Mouse (Mus musculus): ENCODE measurements at regions not wholly inside any gene's neighbourhood (a gene's known extent, or its start where the extent isn't known, plus 50 kb on each side); places are given as distances from the start of the nearest gene placed in this dataset.

DNA sequence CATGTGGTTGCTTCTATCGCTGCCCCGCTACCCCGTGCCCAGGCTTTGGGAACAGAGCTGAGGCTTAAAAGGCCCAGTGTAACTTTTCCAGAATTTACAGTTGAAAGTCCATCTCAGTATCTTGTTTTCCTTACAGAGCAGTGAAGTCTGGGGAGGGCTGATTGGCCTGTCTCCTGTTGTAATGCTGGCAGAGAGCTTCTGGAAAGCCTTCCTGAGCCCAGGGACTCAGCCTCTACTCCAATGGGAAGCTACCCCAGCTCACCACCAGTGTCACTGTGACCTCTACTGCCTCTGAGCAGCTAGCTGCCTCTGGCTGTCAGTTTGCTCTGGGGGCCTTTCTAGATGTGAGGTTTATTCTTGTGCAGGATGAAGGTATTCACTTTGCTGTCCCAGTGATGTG lies 87.5 kb downstream of the Kcnrg start:
- no peak for DNase-seq (ENCODE audit: extremely low spot score, low read depth, low spot score)

DNA sequence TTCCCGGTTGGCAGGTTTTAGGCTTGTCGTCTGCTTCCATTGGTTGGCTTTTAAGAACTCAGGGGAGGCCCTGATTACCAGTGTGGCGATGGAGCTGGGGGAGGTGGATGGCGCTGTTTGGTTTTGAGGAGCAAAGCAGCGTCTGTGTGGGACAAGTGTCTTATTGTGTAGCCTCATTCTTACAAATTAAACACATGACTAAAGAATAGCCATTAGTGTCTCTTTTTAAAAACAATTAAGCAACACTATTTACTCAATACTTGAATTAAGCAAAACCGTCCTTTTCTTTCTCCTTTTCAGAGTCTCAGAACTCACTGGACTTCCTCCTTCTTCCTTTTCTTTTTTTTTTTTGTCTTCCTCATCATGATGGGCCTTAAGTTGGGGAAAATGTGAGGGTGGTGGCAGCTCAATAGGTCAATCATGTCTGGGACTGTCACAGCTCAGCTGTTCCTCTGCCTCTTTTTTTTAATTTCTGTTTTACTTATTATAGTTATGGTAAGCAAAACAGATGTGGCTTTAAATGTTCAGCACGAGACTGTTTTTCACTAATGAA lies 89.1 kb downstream of the Kcnrg start:
- DNase-seq (ENCODE audit: extremely low spot score, low read depth, low spot score): no peak

DNA sequence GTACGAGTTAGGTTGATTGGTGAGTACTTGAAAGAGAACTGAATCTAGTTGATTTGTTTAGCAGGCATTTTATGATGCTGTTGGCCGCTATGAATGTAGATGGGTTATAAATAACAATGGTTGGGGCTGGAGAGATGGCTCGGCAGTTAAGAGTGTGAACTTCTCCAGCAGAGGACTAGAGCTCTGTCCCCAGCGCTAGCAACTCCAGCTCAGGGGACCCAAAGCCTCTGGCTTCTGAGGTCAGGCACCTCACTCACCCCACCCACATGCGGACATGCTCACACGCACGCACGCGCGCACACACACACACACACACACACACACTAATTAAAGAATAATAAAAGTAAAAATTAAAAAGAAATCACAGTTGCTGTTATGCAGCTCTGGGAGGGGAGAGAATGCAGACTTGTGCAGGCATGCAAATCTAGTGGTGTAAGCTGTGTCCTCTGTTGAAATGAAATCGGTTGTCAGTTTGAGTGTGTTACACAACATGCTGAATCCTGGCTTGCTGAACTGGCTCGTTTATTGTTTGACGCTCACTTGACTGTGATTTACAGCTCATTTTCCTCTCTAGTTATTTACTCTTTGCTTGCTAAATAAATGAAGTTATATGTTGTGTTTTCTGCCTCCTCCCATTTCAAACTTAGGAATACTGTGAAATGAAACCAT lies 89.8 kb downstream of the Kcnrg start:
- DNase-seq (ENCODE audit: extremely low spot score, low read depth, low spot score): no peak

DNA sequence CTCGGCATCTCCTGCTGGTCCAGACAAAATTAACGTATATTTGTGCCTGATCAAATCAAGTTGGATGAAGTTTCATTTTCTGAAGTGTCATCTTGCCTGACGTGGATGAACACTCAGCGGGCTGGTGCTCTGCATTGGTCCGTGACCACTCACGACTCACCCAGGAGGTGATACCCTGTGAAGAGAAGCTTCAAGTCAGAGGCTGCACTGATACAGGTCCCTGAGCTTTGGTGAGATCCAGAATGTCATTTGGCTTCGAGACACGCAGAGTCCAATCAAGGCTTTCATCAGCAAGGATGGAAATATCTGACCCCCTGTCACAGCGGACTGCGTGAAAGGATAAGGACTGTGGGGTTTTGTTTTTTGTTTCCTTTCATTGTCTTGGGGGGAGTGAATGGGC lies 90.4 kb downstream of the Kcnrg start:
- DNase-seq (ENCODE audit: extremely low spot score, low read depth, low spot score): no peak

DNA sequence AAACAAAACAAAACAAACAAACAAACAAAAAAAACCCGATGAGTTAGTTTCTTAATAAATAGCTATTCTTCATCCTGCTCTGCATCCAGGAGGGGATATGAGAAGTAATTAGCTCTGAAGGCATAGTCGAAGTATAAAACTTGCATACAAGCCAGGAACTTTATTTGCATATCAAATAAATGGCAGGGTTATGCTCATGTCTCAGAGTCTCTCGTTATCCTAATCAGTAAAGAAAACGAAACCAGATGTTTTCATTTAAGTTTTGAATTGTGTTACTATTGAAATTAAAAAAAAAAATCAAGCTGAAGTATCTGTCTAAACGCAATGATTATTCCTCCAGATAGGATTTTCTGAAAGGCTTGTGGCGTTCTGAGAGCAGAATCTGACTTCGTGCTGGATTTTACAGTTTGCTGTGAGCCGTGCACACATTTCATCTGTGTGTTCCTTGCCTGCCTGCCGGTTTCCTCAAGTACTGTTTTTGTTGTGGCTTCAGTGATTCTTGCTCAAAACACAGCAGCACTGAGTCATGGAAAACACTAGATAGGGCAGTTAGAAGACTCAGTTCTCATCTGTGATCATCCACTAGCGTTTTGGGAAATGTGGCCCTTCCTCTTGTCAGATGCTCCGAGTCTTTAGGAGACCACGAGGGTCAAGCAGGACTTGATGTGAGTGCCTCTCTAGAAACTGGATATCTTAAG lies 91.2 kb downstream of the Kcnrg start:
- no peak for DNase-seq (ENCODE audit: extremely low spot score, low read depth, low spot score)

DNA sequence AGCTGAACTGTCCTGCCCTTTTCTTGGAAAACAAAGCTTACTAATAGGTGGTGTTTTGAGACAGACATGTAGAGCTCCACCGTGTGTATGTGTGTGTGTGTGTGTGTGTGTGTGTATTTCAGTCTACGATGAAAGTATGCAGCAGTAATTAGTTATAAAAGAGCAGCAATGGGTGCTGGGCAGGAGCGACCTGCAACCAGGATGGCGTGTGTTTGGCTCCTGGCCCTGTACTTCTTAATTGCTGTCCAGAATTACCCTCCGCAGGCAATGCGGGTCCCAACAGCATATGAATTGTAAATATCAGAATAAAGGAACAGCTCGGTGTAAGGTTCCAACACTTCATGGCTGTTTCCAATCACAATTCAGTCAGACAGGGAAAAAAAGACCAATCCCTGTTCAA lies 92.4 kb downstream of the Kcnrg start:
- no peak for DNase-seq (ENCODE audit: extremely low spot score, low read depth, low spot score)

DNA sequence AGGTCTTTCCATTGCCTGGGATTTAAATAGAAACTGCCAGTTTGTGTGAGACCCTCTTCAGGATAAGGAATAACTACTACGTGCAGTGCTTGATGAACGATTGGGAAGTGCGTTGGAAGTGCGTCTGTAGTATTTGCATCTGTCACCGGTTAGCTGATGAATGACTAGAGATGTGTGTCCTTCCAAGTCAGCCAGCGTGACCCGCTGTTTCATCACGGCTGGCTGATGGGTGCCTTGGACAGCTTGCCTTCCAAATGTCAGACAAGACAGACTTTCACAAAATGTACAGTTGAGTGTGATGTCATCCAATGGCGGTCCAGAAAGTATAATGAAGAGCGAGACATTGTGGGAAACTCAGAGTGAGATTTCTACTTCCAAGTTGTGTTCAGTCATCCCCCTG lies 93.9 kb downstream of the Kcnrg start:
- DNase-seq (ENCODE audit: extremely low spot score, low read depth, low spot score): no peak

DNA sequence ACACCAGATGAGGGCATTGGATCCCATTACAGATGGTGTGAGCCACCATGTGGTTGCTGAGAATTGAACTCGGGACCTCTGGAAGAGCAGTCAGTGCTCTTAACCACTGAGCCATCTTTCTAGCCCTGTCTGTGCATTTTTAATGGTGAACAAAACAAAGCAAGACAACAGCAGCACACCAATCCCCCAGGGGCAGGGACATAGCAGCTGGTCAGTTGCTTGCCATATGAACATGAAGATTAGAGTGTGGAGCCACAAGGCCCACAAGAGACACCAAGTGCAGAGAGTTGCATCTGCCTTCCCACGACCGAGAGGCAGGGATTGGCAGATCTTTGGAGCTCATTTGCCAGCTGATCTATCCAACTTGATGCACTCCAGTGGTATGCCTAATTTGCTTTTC lies 96.7 kb downstream of the Kcnrg start:
- no peak for DNase-seq (ENCODE audit: extremely low spot score, low read depth, low spot score)

DNA sequence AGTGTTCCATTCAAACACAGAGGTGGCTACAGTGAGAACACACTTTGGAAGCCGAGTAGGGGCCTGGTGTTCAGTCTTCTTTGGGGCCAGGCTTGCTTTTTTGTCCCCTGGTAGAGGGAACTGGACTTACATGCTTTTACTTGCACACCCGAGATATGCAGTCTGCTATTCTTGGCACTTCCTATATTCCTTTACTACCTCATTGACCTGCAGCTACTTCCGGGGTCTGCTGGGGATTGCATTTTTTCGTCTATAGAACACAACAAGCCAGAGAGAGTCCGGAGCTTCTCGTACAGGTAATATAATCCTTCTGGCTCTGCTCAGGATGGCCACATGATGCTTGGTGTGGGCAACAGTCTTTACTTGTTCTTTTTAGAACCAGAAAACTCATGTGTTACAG lies 99.7 kb downstream of the Kcnrg start:
- no peak for DNase-seq (ENCODE audit: extremely low spot score, low read depth, low spot score)

DNA sequence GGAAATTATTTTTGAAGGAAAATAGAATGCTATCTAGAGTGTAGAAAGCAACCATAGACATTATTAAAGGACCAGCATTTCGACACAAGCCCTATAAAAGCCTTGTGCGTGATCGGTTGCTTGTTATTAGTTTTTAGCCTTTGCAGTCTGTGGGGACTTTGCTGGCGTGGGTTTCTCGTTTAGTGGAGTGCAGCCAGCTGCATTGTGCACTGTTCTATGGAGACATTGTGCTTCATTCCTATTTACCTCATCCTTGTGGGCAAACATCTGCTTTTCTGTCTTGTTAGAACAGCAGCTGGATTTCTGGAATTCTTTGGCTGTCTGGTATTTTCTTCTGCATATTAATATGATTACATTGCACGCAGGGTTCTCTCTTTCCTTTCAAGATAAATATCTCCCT lies 101.1 kb downstream of the Kcnrg start:
- DNase-seq (ENCODE audit: extremely low spot score, low read depth, low spot score): no peak

DNA sequence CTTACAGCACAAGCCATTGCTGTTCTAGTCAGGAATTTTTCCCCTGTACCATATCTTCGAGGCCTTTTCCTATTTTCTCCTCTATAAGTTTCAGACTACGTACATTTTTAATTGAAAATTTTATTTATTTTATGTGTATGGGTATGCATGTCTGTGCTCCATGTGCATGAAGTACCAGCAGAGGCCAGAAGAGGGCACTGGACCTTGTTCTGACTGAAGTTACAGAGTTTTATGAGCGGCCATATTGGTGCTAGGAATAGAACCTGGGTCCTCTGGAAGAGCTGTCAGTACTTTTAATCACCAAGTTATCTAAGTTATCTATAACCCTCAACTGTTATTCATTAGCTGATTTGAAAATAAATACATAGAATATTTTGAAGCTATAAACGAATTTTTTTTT lies 108.5 kb downstream of the Kcnrg start:
- no peak for DNase-seq (ENCODE audit: extremely low spot score, low read depth, low spot score)

DNA sequence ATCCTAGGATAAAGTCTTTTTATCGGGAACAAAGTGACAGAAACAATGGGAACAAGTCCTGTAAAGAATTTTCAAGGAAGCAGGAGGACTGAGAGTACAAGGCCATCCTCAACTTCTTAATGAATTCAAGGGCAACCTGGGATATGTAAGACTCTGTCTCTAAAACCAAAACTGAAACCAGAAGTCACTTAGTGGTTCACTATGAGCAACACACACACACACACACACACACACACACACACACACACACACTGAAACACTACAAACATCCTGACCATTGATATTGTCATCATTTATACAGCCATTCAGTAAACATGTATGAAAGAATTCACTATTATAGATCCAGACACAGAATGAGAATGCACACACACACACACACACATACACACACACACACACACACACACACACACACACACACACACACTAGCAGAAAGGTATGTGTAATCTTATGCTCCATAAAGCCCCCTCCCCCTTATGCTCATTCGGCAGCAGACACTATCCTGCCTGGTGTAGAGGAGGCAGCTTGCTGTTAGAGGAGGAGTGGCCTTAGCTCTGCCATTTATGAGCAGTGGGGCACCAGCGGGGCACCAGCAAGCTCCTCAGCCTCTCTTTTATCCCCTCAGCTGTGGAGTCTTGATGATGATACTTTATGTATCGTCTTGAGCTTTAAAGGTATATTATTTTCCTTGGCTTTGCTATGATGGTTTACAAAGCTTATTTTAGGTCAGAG lies 111.3 kb downstream of the Kcnrg start:
- DNase-seq (ENCODE audit: extremely low spot score, low read depth, low spot score): no peak

DNA sequence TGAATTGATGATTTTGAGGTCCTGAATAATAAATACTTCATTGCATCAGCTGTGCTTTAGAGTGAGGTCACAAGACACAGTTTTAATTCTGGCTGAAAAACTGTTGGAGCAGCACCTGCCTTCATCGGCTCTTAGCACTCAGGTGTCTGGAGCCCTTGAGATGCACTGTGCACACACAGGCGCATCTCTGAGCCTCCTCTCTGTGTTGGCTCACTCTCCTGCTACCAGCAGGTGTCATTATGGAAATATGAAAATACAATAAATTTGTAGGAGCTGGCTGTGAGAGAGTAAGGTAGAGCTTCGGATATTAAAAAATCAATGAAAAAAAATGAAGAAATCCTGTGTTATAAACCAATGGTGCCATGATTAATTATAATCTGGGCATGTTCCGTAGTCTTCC lies 114.0 kb downstream of the Kcnrg start:
- no peak for DNase-seq (ENCODE audit: extremely low spot score, low read depth, low spot score)

DNA sequence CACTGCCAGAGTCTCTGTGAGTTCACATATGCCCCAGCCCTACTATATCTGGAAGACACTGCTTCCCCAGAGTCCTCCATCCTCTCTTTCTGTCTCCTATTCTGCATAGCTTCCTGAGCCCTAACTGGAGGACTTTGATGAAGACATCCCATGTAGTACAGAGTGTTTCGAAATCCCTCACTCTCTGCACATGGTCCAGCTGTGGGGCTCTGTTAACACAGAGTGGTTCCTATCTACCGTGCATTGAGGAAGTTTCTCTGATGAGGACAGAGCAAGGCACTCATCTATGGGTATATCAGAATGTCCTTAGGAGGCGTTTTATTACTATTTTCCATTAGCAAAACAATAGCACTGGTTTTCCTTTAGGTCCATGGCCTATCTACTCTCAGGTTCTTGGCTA lies 117.7 kb downstream of the Kcnrg start:
- DNase-seq (ENCODE audit: extremely low spot score, low read depth, low spot score): no peak

DNA sequence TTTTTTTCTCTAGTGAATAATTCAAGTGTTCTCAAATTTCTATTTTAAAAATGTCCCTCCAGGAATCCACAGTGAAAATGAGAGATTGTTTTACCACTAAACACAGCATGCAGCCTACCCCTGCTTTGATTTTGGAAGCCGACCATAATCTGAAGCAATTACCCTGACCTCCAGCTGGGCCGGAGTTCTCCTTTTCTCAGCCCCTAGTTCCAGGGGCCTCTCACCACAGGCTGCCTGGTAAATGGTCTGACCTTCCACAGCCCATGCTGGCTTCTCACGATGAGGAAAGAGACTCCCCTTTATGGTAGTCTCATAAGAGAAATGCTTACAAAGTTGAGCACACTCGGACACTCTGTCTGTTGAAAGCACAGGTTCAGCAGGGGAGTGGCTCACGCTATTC lies 121.3 kb downstream of the Kcnrg start:
- no peak for DNase-seq (ENCODE audit: extremely low spot score, low read depth, low spot score)

DNA sequence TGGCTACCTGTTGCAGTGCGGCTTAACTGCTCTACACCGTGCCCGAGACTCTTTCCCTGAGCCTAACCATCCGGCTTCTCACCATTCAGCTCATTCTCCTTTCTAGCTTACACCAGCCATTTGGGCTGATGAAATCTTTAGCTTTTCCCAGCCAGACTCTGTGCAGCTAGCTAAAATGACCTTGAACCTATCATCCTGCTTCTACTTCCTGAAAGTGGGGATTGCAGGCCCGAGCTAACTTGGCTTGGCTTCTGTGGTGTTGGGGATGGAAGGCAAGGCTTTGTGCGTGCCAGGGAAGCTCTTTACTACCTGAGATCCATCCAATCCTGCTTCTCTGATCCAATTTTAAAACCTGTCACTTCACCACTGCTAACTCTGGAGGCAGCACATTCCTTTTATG lies 128.3 kb downstream of the Kcnrg start:
- DNase-seq (ENCODE audit: extremely low spot score, low read depth, low spot score): no peak

DNA sequence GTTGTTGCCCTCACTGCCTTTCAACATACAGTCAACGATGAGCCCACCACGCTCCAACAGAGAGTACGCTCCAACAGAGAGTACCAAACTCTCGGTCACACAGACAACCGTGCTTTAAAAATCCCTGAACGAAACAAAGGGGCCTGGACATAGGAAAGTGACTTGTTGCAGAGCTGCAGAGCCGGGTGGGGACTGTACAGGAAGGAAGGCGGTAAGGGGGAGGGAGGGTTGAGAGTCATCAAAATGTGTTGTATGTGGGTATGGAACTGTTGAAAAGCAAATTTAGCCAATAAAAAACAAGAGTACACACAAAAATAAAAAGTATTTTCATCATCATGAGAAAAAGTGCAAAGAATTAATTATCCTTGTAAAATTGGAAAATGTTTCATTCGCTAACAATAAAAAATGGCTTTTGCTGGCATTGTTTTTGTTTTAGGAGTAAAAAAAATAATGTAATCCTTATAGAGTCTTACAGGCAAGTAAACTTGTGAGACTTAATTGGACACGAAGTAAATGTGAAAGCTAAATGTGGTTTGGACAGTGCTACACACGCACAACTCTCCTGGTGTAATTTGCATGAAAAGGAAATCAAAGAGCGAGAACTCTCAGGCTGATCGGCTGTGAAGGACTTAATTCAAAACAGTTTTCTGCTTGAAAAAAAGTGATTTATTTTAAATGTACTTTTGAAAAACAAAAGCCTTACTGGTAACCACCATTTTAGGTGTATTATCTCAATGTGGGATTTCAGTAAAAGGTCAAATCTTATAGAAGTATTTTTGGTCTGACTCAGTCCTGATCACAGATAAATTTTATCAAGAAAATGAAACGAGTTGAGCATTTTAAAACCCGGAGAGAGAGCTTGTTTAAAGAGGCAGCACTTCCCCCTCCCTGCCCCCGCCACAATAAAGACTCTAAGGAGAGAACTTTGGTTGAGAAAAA lies 129.4 kb downstream of the Kcnrg start:
- no peak for DNase-seq (ENCODE audit: extremely low spot score, low read depth, low spot score)

DNA sequence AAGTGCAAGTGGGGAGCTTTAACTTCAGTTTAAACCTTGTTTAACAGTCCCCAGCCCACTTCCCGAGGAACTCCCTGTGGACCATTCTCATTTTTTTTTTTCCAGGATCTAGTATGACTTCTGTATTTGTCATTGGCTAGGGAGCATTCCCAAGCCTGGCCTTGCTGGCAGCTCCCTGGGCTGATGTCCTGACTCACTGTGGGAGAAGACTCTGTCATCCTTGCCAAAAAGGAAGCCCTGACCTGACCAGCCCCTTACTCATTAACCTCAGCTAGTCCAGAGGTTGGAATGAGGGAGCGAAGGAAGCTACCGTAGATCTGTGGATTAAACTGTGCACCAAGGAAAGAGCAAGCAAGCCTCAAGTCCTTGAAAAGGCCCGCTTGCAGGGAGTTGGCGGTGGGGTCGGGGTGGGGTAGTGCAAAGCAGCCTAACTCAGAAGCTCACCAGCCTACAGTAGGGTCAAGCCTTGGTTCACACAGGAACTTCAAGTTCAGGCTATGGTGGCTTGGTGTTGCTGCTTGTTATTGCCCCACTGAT lies 130.3 kb downstream of the Kcnrg start:
- no peak for DNase-seq (ENCODE audit: extremely low spot score, low read depth, low spot score)

DNA sequence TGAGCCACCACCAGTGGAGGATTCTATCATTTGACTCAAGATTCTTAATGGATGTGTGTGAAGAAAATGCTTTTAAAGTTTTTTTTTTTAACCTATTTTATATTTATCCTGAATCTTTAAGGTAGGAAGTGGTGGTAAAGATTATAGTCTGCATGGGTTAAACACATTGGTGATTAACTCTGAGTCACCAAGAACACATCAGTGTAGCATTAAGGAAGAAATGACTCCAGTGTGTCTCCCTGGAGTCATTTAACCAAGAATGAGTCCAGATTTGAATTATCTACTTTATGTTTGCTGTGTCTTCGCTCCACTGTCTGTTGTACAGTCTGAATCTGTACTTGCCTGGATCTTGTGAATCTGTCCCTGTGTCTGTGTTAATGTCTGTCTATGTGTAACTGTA lies 132.2 kb downstream of the Kcnrg start:
- DNase-seq (ENCODE audit: extremely low spot score, low read depth, low spot score): no peak

DNA sequence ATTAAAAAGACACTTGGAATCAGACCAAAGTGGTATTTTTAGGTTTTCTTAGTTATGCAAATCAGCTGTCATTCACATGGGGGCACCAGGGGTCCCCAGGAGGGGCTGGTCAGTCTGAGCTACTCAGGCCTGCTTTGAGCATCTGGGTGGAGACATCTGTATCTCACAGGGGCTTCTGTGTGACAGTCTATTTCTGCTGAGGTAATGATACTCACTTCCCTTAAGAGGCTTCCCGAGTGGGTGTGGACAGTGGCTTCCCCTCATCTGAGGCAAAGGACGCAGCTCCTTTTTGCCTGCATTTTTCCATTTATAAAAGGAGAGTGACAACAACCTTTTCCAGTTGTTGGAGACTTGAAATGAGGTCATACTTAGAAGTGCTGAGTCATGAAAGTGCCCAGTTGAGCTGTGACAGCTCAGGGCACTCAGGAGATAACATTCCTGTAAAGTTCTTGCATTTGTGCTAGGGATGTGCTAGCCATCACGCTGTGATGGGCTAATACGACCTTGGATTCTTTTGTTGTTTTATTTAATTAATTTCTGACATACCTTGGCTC lies 136.7 kb downstream of the Kcnrg start:
- no peak for DNase-seq (ENCODE audit: extremely low spot score, low read depth, low spot score)

All from hindlimb bud, embryonic 11.5 days (tissue).